Mouse (Mus musculus) forebrain, postnatal 0 days (tissue): ENCODE measurements around the gene Adam19. TPM values are rescaled to one million over a fixed set of nuclear protein-coding genes. Genes with fewer than 3 reads are reported as not detected.
"Not testable (repeated sequence)": the region's sequence is repeated elsewhere in the genome, so short reads cannot be mapped to it uniquely, and the experiment has no call there.

Experiments used
- ATAC-seq: fragments of 200-750 bp; cut with Nextera tagmentation; 2 replicates; pipeline ENCODE4 v1.8.0; 2017; ENCODE audit warnings: mild to moderate bottlenecking, moderate library complexity
- DNase-seq: peaks from one replicate; pipeline ENCODE4 v3.0.0-alpha.2; 2015
- H3K27ac ChIP-seq: fragments of 300-500 bp; sonication (generic); 2 replicates; pipeline ENCODE4 v1.5.1; 2014; ENCODE audit warnings: low read depth, mild to moderate bottlenecking, antibody characterized with exemption, low read length, moderate library complexity, mixed read lengths
- H3K27me3 ChIP-seq: fragments of 300-500 bp; sonication (generic); 2 replicates; pipeline ENCODE4 v1.6.1; 2014; ENCODE audit warnings: mild to moderate bottlenecking, low read length, mixed read lengths; ENCODE audit not compliant: insufficient read depth
- H3K36me3 ChIP-seq: fragments of 300-500 bp; sonication (generic); 2 replicates; pipeline ENCODE4 v1.6.1; 2014; ENCODE audit warnings: mild to moderate bottlenecking, moderate library complexity; ENCODE audit not compliant: insufficient read depth
- H3K4me1 ChIP-seq: fragments of 300-500 bp; sonication (generic); 2 replicates; pipeline ENCODE4 v1.6.1; 2014; ENCODE audit warnings: antibody characterized with exemption; ENCODE audit not compliant: insufficient read depth
- H3K4me2 ChIP-seq: fragments of 300-500 bp; sonication (generic); 2 replicates; pipeline ENCODE4 v1.6.1; 2014; ENCODE audit warnings: low read depth, mild to moderate bottlenecking, moderate library complexity
- H3K4me3 ChIP-seq: fragments of 300-500 bp; sonication (generic); 2 replicates; pipeline ENCODE4 v1.5.1; 2014; ENCODE audit warnings: low read depth, low read length, mixed read lengths
- H3K9ac ChIP-seq: fragments of 300-500 bp; sonication (generic); 2 replicates; pipeline ENCODE4 v1.6.1; 2014; ENCODE audit warnings: mild to moderate bottlenecking
- H3K9me3 ChIP-seq: fragments of 300-500 bp; sonication (generic); 2 replicates; pipeline ENCODE4 v1.6.1; 2016; ENCODE audit warnings: low read length
- CTCF ChIP-seq: sonication (generic); IDR thresholded peaks from 2 replicates; pipeline ENCODE4 v1.5.1; 2016; ENCODE audit warnings: antibody characterized with exemption, control low read depth, low read depth
- WGBS: fragments of 180-500 bp; shearing (Covaris S2); extraction: QIAGEN DNeasy Blood & Tissue Kit; methylation state at CpG from one replicate; pipeline ENCODE4 v1.1.7; 2014; 5-methylcytosine and 5-hydroxymethylcytosine counted together
- polyA plus RNA-seq: library from polyadenylated mRNA; unstranded; fragments of >200 nt; fragmentation: Nextera tagmentation; extraction: Ambion mirVana; gene quantifications from 2 replicates; pipeline ENCODE4 v1.2.1, GENCODE M21; 2015
- total RNA-seq: library from RNA; depleted of rRNA; stranded (reverse); fragments of >200 nt; gene quantifications from 2 replicates; pipeline ENCODE4 v1.2.3, GENCODE M21; 2014

The Adam19 gene
- total and polyA plus RNA-seq, 2 experiments from 2014 or later: 5.0 to 19.8 TPM

- Histone ChIP-seq H3K9ac (peak within 1 kb of the TSS; percentile 44), H3K27ac (no peak within 1 kb of the TSS), H3K27me3 (no peaks in the 10 kb centered on the region), H3K4me1 (no peaks in the 10 kb centered on the region; the same call in 1 of the 2 replicates), H3K36me3 (no peaks in the 10 kb centered on the region), H3K4me2 (peak within 1 kb of the TSS; percentile 97), H3K4me3 (peak within 1 kb of the TSS; percentile 50), H3K9me3 (no peaks in the 10 kb centered on the region)
- DNase-seq (no peak), ATAC-seq (peak; percentile 42; the same call in 1 of the 2 replicates)
- WGBS: 5% methylated on average over 38 of the region's 40 CpGs
- no peak for TF ChIP-seq CTCF
Measured at GRCm38 (mm10) chr11:46165866-46166585, 110.2 kb downstream of the Adam19 start, which contains the start of gene Nipal4. Gene Nipal4, minus strand, starts transcription at chr11:46166508.

- no peak overlapping the region for H3K27ac ChIP-seq
- DNase-seq: no peak
- no peaks in the 10 kb centered on the region for H3K27me3 ChIP-seq
- H3K4me1 ChIP-seq: no peaks in the 10 kb centered on the region; the same call in 1 of the 2 replicates
- WGBS: 86% methylated on average over 7 of the region's 7 CpGs
- no peaks in the 10 kb centered on the region for H3K36me3 ChIP-seq
- H3K9me3 ChIP-seq: no peaks in the 10 kb centered on the region
- no peak for ATAC-seq
- H3K9ac ChIP-seq: no peak overlapping the region
- no peak for TF ChIP-seq CTCF
- no peak overlapping the region for H3K4me2 ChIP-seq
- no peak overlapping the region for H3K4me3 ChIP-seq
Measured at GRCm38 (mm10) chr11:46168506-46168905, 112.7 kb downstream of the Adam19 start.

- DNase-seq: no peak
- Histone ChIP-seq H3K4me1 (no peaks in the 10 kb centered on the region; the same call in 1 of the 2 replicates), H3K36me3 (no peaks in the 10 kb centered on the region), H3K4me2 (no peak overlapping the region), H3K9me3 (no peaks in the 10 kb centered on the region), H3K27ac (no peak overlapping the region), H3K9ac (no peak overlapping the region), H3K4me3 (no peak overlapping the region), H3K27me3 (no peaks in the 10 kb centered on the region)
- no peak for ATAC-seq
- 34% methylated on average over 3 of the region's 3 CpGs for WGBS
- TF ChIP-seq CTCF: no peak
Measured at GRCm38 (mm10) chr11:46169908-46170307, 114.1 kb downstream of the Adam19 start.

- no peak for DNase-seq
- ATAC-seq: no peak
- Histone ChIP-seq H3K9me3 (no peaks in the 10 kb centered on the region), H3K27me3 (no peaks in the 10 kb centered on the region), H3K27ac (no peak overlapping the region), H3K9ac (no peak overlapping the region), H3K36me3 (no peaks in the 10 kb centered on the region), H3K4me2 (no peak overlapping the region), H3K4me3 (no peak overlapping the region), H3K4me1 (no peaks in the 10 kb centered on the region)
- WGBS: 95% methylated on average over 9 of the region's 9 CpGs
- no peak for TF ChIP-seq CTCF
Measured at GRCm38 (mm10) chr11:46172128-46172527, 116.3 kb downstream of the Adam19 start.

GRCm38 (mm10) chr11:46176155-46176554 lies 120.4 kb downstream of the Adam19 start:
- DNase-seq (no peak), ATAC-seq (no peak)
- no peaks in the 10 kb centered on the region for H3K36me3 ChIP-seq
- H3K4me1 ChIP-seq: no peaks in the 10 kb centered on the region
- WGBS: 93% methylated on average over 6 of the region's 6 CpGs
- H3K27ac ChIP-seq: no peak overlapping the region
- no peak overlapping the region for H3K4me3 ChIP-seq
- TF ChIP-seq CTCF: no peak
- no peak overlapping the region for H3K4me2 ChIP-seq
- no peak overlapping the region for H3K9ac ChIP-seq
- no peaks in the 10 kb centered on the region for H3K9me3 ChIP-seq
- H3K27me3 ChIP-seq: no peaks in the 10 kb centered on the region

GRCm38 (mm10) chr11:46177246-46178043 lies 121.7 kb downstream of the Adam19 start:
- no peak for ATAC-seq

GRCm38 (mm10) chr11:46182031-46182430 lies 126.2 kb downstream of the Adam19 start:
- H3K27me3 ChIP-seq, H3K9me3 ChIP-seq, H3K36me3 ChIP-seq, ATAC-seq, H3K9ac ChIP-seq, H3K4me3 ChIP-seq, H3K4me2 ChIP-seq, DNase-seq, H3K4me1 ChIP-seq, H3K27ac ChIP-seq: not testable (repeated sequence)
- WGBS: 91% methylated on average over 1 of the region's 1 CpGs

More at GRCm38 (mm10) chr11:46177246-46178043, 121.7 kb downstream of the Adam19 start:
- no peak overlapping the region for H3K27ac ChIP-seq
- H3K9ac ChIP-seq: no peak overlapping the region
- WGBS: 70% methylated on average over 10 of the region's 10 CpGs
- DNase-seq: no peak
- no peak overlapping the region for H3K4me3 ChIP-seq
- H3K27me3 ChIP-seq: no peaks in the 10 kb centered on the region
- no peaks in the 10 kb centered on the region for H3K4me1 ChIP-seq
- no peaks in the 10 kb centered on the region for H3K36me3 ChIP-seq
- no peaks in the 10 kb centered on the region for H3K9me3 ChIP-seq
- no peak for TF ChIP-seq CTCF
- H3K4me2 ChIP-seq: no peak overlapping the region
